Mouse (Mus musculus) adrenal gland, postnatal 4 days (tissue): ENCODE measurements around the gene Tbxa2r. TPM values are rescaled to one million over a fixed set of nuclear protein-coding genes. Genes with fewer than 3 reads are reported as not detected.
A peak's percentile ranks its signal among the peaks of the same experiment; 100 is the strongest.

Source experiments
- DNase-seq, 2 experiments: peaks; one replicate each; pipeline ENCODE4 v3.0.0; 2021 to 2022; ENCODE audit warnings: low spot score in 2 of 2, mixed read lengths in 2 of 2
- total RNA-seq, 2 experiments: library from RNA; stranded (reverse); gene quantifications; 2 replicates each; pipeline ENCODE4 v1.2.3; 2021

Gene Tbxa2r
- total RNA-seq, 2 experiments from 2014 or later = 27.3 to 30.6 TPM

- no peak for DNase-seq
These were observed 9.2 kb upstream of the Tbxa2r start for GRCm38 (mm10) chr10:81319330-81319699.

GRCm38 (mm10) chr10:81319741-81320549 is 8.6 kb upstream of the Tbxa2r start:
- DNase-seq = peak in 1 of 2 experiments; percentile 91

DNA sequence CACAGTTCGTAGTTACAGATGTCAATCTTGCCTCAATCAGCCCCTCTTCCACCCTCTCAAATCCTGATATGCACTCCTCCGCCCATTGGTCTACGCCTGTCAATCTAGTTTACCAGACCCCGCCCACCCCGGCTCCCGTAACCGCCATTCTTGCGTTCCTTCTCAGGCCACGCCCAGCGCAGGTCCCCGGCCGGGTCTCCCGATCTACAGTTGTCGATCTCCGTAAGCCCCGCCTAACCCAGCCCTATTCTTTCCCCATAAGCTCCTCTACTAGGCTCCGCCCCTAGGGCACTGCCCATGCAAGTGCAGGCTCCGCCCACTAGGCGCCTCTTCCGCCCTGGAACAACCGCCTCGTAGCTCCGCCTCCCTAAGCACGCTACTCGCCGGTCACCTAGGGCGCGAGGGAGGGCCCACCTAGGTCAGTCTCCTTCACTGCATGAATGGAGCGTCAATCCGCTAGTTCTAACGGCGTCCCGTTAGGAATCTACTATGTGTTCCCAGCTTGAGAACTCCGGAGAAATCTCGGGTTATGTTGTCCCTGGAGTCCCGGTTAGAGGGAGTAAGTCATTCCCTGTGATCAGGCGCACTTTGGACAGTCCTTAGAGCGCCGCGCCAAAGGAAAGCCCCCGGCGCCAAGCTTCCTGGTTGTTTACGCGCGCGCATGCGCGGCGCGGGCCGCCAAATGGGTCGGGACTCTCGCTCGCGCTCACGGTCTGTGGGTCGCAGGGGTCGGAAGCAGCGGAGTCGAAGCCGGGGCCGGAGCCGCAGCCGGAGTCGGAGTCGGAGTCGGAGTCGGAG is 7.8 kb upstream of the Tbxa2r start, which contains the start of gene Cactin:
Gene Cactin, plus strand, starts transcription at position 554 of the 798 bp plus-strand sequence.
- peak; percentile 93 to 95 for DNase-seq

DNA sequence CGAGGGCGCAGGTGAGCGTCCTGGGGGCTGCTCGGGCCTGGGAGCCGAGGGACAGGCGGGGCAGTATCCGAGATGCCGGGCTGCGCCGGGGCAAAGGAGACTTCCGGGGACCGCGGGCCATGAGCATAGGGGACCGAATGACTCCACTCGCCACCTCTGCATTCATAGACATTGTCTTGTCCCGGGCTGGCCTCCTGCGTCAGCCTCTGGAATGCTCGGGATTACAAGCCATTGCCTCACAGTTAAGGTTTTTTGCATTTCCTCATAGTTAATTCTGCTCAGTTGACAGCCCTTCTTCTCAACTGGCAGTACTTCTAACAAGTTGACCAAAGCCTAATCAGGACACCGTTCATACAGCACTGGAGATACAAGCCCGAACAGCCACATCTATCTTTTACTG is 7.1 kb upstream of the Tbxa2r start:
- DNase-seq = no peak

DNA sequence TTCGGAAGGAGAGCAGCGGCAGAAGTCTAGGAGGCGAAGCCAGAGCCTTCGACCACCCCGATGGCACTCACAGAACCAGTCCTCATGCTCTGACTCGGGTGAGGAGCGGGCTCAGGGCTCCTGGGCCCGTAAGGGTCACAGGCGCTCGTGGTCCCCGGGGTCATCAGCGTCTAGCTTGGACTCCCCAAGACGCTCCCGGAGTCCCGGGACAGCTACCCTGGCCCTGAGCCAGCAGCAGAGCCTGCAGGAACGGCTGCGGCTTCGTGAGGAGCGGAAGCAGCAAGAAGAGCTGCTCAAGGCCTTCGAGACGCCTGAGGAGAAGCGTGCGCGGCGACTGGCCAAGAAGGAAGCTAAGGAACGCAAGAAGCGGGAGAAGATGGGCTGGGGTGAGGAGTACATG is 6.1 kb upstream of the Tbxa2r start:
- DNase-seq = no peak

- DNase-seq = no peak
These were observed 5.3 kb upstream of the Tbxa2r start for GRCm38 (mm10) chr10:81323141-81323775.

- DNase-seq = no peak
These were observed 4.6 kb upstream of the Tbxa2r start for GRCm38 (mm10) chr10:81323791-81324530.

GRCm38 (mm10) chr10:81325176-81325575 is 3.4 kb upstream of the Tbxa2r start:
- no peak for DNase-seq

- DNase-seq = no peak
These were observed 2.8 kb upstream of the Tbxa2r start for GRCm38 (mm10) chr10:81325781-81326180.

DNA sequence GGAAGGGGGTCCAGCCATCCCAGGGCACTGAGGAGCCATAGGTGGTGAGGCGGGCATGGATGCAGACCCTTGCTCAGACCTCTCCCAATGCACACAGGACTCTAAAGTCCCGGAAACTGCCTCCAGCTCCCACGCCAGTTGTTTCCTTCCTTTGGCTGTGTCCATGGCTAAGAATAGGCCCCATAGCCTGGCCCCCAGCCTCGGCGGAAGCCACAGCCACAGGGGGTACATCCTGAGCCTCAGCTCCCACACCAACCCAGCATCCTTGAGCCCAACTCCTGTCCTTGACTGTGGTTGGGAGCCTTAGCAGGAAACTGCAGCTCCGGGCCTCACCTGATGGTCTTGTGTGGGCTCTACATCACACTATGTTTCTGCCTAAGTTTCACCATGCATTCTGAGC is 1.7 kb upstream of the Tbxa2r start:
- DNase-seq = no peak

GRCm38 (mm10) chr10:81327959-81328358 is 572 bp upstream of the Tbxa2r start:
- peak in 1 of 2 experiments; percentile 41 for DNase-seq

GRCm38 (mm10) chr10:81329194-81329975 is 854 bp downstream of the Tbxa2r start:
- DNase-seq = no peak

DNA sequence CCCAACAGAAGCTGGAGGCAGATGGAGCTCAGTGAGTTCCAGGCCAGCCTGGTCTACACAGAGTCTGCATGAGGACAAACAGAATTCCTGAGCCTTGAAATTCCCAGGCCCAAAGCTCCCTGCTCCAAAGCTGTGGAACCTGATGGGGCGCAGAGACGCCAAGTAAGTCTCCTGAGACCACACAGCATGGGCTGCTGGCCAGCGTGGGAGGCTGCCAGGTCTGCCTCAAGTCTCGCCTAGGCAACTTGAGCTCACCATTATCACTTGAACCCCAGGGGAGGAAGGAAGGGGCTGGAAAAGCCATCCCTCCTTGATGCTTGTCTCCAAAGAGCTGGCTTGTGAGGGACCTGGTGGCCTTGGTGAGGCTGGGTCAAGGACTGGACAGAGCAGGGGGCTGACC is 1.5 kb downstream of the Tbxa2r start:
- no peak for DNase-seq

DNA sequence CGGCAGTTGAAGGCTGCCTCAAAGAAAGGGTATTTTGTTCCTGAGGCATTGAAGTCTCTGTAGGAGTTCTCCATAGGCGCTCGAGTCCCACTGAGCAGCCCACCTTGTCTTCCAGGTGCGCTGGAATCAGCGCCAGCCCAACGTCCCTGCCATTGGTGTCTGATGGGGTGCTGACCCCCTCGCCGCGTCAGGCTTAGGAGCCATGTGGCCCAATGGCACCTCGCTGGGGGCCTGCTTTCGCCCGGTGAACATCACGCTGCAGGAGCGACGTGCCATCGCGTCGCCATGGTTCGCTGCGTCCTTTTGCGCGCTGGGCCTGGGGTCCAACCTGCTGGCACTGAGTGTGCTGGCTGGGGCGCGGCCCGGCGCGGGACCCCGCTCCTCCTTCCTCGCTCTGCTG is 3.7 kb downstream of the Tbxa2r start:
- no peak for DNase-seq

DNA sequence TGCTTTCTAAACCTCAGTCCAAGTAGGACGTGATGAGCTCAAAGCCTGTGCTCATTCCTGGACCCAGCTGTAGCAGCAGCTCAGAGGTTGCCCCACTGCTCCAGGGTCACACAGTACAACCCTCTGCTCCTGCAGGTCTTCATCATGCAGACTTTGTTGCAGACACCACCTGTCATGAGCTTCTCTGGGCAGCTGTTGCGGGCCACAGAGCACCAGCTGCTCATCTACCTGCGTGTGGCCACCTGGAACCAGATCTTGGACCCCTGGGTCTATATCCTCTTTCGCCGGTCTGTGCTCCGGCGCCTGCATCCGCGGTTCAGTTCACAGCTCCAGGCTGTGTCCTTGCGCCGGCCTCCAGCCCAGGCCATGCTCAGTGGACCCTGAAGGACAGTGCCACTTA is 5.8 kb downstream of the Tbxa2r start:
- DNase-seq = no peak

DNA sequence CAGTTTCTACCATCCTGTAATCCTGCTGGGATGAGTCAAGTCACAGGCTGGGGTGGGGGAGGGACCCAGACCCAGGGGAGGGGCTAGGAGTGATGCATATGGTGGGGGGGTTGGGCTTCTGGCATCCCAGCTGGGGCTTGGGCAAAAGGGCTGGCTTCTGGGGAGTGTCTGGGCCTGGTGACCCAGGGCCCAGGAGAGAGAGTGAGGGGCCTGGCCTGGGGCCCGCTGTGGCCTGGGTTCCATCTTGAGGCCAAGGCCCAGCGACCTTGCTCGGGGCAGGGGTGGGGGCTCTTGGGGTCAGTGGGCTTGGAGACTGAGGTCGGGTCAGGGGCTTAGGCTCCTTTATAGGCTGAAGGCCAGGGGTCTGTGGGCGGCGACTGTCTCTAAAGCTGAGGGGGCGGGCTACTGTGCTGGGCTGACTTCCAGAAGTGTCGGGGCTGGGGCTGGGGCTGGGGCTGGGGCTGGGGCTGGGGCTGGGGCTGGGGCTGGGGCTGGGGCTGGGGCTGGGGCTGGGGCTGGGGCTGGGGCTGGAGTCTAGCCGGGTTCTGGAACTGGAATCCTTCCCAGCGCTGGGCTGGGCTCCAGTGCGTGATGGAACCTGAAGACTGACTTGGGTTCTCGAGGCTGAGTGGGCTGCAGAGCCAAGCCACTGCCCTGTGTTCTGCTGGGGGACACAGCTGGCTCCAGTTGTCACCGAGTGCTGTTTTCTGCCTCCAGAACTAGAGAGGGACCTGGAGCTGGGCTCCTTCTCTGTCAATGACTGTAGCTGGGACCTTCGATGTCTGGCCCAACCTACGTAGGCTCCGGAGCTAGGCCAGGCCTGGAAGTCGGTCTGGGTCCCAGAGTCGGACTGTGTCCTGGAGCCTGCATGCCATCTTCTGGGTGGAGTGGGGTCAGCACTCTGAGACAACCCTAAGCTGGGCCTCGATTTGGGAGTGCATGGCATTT is 7.1 kb downstream of the Tbxa2r start:
- no peak for DNase-seq

DNA sequence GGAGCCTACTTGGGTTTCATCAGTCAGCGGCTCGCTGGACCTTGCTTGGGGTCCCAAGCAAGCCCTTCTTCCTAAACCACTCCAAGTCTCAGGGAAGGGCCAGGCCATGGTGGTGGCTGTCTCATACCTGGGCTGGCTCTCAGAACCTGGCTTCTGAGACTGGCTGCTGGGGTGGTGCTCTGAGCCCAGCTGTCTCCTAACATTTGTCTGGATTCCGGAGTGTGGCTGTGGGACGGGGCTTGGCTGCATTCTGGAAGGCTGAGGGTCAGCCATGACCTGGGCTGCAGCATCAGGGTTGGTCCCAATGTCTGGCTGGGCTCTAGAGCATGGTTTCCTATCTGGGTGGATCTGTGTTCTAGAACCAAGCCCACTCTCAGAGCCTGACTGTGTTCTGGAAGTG is 8.0 kb downstream of the Tbxa2r start:
- no peak for DNase-seq

DNA sequence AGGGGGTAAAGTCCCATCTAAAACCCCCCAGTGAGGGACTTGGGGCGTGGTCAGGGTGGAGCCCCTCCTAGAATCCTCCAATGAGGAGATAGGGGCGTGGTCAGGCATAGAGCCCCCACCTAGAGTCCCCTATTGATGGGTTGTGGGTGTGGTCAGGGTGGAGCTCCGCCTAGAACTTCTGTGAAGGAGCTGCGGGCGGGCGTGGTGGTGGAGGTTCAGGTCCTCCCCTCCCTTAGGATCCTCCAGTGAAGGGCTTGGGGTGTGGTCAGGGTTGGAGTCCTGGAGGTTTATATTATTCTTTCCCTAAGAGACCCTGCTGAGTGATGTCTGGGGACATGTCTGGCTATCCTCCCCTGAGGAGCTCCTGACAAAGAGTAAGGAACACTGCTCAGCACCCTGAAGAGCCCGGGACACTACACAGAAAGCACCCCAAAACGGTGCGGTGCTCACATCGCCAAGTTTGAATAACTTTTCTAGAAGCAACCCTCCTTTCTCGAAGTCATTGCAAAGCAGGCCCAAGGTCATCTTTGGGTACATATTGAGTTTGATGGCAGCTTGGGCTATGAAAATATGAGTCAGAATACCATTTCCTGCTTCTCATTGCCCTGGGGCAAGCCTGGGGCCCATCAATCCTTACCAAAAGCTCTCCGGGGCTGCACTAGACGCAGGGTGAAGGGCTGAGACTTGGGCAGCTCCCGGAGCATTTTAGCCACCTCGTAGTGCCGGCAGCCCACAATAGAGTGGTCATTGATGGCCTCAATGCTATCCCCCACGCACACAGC is 12.2 kb downstream of the Tbxa2r start:
- DNase-seq = no peak
